Mouse (Mus musculus): Measurements from ENCODE around the gene Gm8765. TPM values are rescaled to one million over a fixed set of nuclear protein-coding genes. Genes with fewer than 3 reads are reported as not detected.
"Not testable (repeated sequence)": the region's sequence is repeated elsewhere in the genome, so short reads cannot be mapped to it uniquely, and the experiment has no call there.

The Gm8765 gene
- not detected in 2 replicates for polyA plus RNA-seq (2016; fragmentation: Nextera tagmentation; extraction: Ambion mirVana)

- not testable (repeated sequence) for H3K27ac ChIP-seq; H3K4me3 ChIP-seq (replicated peaks); H3K9ac ChIP-seq; H3K27me3 ChIP-seq; H3K4me1 ChIP-seq; H3K4me2 ChIP-seq; H3K36me3 ChIP-seq (replicated peaks); ATAC-seq (ENCODE audit: low FRiP score); H3K9me3 ChIP-seq
- WGBS = 35% methylated on average over 1 of the region's 2 CpGs
Observed at GRCm38 (mm10) chr13:50698012-50698411, at the start of gene Gm8765. Gene Gm8765, plus strand, starts transcription at chr13:50698312.

GRCm38 (mm10) chr13:50648771-50649170, 49.3 kb upstream of the Gm8765 start:
- H3K27ac ChIP-seq; H3K4me2 ChIP-seq; H3K9ac ChIP-seq; H3K9me3 ChIP-seq; H3K4me1 ChIP-seq; H3K27me3 ChIP-seq; ATAC-seq (ENCODE audit: low FRiP score); H3K36me3 ChIP-seq (replicated peaks); H3K4me3 ChIP-seq (replicated peaks): not testable (repeated sequence)
- 86% methylated on average over 2 of the region's 2 CpGs for WGBS

GRCm38 (mm10) chr13:50750282-50750681, 52.2 kb downstream of the Gm8765 start:
- H3K36me3 ChIP-seq (replicated peaks); H3K27ac ChIP-seq; H3K4me2 ChIP-seq; ATAC-seq (ENCODE audit: low FRiP score); H3K9me3 ChIP-seq; H3K27me3 ChIP-seq; H3K4me1 ChIP-seq; H3K4me3 ChIP-seq (replicated peaks); H3K9ac ChIP-seq: not testable (repeated sequence)

- H3K4me3 ChIP-seq (replicated peaks) = no peak overlapping the region
- no peak overlapping the region for H3K4me2 ChIP-seq
- H3K27ac ChIP-seq = no peak overlapping the region
- no peaks in the 10 kb centered on the region for H3K36me3 ChIP-seq (replicated peaks)
- H3K27me3 ChIP-seq = no peaks in the 10 kb centered on the region
- no peak overlapping the region for H3K9ac ChIP-seq
- no peak for ATAC-seq (ENCODE audit: low FRiP score)
- H3K9me3 ChIP-seq = no peaks in the 10 kb centered on the region
- H3K4me1 ChIP-seq = peaks cover 3% of the 10 kb centered on the region; the same call in 1 of the 2 replicates
- WGBS = 83% methylated on average over 2 of the region's 2 CpGs
Observed at GRCm38 (mm10) chr13:50751732-50752131, 53.6 kb downstream of the Gm8765 start.

GRCm38 (mm10) chr13:50752961-50753360, 54.8 kb downstream of the Gm8765 start:
- ATAC-seq (ENCODE audit: low FRiP score); H3K9me3 ChIP-seq; H3K9ac ChIP-seq; H3K4me3 ChIP-seq (replicated peaks); H3K27me3 ChIP-seq; H3K4me2 ChIP-seq; H3K27ac ChIP-seq; H3K4me1 ChIP-seq; H3K36me3 ChIP-seq (replicated peaks): not testable (repeated sequence)

Small RNA genes within 50 kb of the gene (microRNA-seq; reads per million reads assigned to microRNA genes)
- not detected for gene Gm23952

Other genes with a start within 250 kb of the Gm8765 start
- not detected in 2 replicates for gene Nutm2, start 231.0 kb upstream of the Gm8765 start, polyA plus RNA-seq (2016; fragmentation: Nextera tagmentation; extraction: Ambion mirVana)
- not detected in 2 replicates for gene Gm904, start 55.1 kb upstream of the Gm8765 start, polyA plus RNA-seq (2016; fragmentation: Nextera tagmentation; extraction: Ambion mirVana)

All from forebrain, embryonic 12.5 days (tissue).